Mouse (Mus musculus) bone marrow, adult 2 months (tissue): ENCODE measurements around the gene Vwf. TPM values are rescaled to one million over a fixed set of nuclear protein-coding genes. Genes with fewer than 3 reads are reported as not detected.

Source experiments
- H3K27ac ChIP-seq: fragments of 200-500 bp; 2 replicates; pipeline ENCODE4 v1.5.1; 2012; ENCODE audit warnings: low read depth, mild to moderate bottlenecking, control low read depth, inconsistent platforms, low read length; ENCODE audit not compliant: control insufficient read depth, poor library complexity, insufficient read depth
- H3K4me1 ChIP-seq: fragments of 200-500 bp; 2 replicates; pipeline ENCODE4 v1.6.1; 2011; ENCODE audit warnings: low read length; ENCODE audit not compliant: control insufficient read depth, insufficient read depth
- H3K4me3 ChIP-seq: fragments of 200-500 bp; replicated peaks from 2 replicates; pipeline ENCODE3; 2011; ENCODE audit warnings: mild to moderate bottlenecking, low read depth, low read length, control low read depth; ENCODE audit not compliant: control insufficient read depth
- CTCF ChIP-seq: fragments of 200-500 bp; IDR thresholded peaks from 2 replicates; pipeline ENCODE4 v1.5.1; 2011; ENCODE audit warnings: low read length, control low read depth; ENCODE audit not compliant: control insufficient read depth, insufficient read depth
- POLR2A ChIP-seq: fragments of 200-500 bp; IDR thresholded peaks from 2 replicates; pipeline ENCODE4 v1.6.1; 2011; ENCODE audit warnings: low read depth, mild to moderate bottlenecking, control low read depth, low read length, borderline replicate concordance; ENCODE audit not compliant: control insufficient read depth
- WGBS: fragments of 180-500 bp; shearing (Covaris S2); methylation state at CpG from one replicate; pipeline ENCODE4 v1.1.7; 2018; 5-methylcytosine and 5-hydroxymethylcytosine counted together
- polyA plus RNA-seq: library from polyadenylated mRNA; stranded (reverse); fragments of >200 nt; gene quantifications from 2 replicates; pipeline ENCODE4 v1.2.4, GENCODE M21; 2011; ENCODE audit warnings: low replicate concordance; ENCODE audit not compliant: missing spikeins, insufficient read depth, insufficient read length

Gene Vwf
- polyA plus RNA-seq, 1 experiment: 147 TPM

DNA sequence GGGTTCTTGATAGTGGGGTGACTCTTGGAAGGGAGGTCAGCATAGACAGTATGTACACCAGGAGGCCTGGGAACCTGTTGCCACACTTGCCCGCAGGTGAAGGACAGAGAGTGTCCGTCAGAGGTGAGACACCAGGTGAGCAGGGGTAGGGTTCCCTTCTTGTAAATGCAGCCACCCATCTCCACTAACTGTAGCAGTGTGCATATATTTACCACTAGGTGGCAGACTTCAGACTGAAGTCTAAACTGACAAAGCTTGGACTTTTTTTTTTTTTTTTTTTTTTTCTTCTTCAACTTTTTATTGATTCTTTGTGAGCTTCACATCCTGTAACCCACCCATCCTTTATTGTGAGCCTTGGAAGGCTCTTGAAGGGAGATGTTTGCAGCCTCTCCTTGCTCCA is 75.9 kb downstream of the Vwf start:
- Histone ChIP-seq H3K27ac (no peak overlapping the region), H3K4me1 (no peaks in the 10 kb centered on the region), H3K4me3 (no peak overlapping the region)
- TF ChIP-seq CTCF: no peak
- TF ChIP-seq POLR2A: no peak
- WGBS: 52% methylated on average over 2 of the region's 2 CpGs

DNA sequence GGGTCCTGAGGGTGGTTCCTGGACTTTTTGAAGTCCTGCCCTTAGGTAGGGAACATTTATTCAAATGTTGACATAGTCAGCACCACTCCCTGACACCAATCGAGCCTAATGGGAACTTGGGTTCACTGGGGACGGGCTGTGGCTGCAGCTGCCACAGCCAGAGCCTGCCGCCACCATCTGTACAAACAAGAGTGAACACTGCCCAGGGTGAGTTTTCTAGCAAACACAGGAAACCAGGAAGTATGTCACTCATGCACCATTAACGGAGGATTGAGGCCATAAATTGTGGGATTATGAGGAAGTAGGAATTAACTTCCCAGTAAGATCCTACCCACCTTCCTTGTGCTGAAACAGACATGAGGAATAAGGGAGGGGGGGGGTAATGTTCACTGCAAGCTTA is 93.9 kb downstream of the Vwf start:
- no peak overlapping the region for H3K4me3 ChIP-seq
- no peaks in the 10 kb centered on the region for H3K4me1 ChIP-seq
- no peak overlapping the region for H3K27ac ChIP-seq
- WGBS: 11% methylated on average over 4 of the region's 4 CpGs
- TF ChIP-seq CTCF (no peak), POLR2A (no peak)

- H3K4me1 ChIP-seq: no peaks in the 10 kb centered on the region
- TF ChIP-seq POLR2A: no peak
- no peak for TF ChIP-seq CTCF
- no peak overlapping the region for H3K4me3 ChIP-seq
- H3K27ac ChIP-seq: no peak overlapping the region
- WGBS: 81% methylated on average over 8 of the region's 8 CpGs
These were observed 94.6 kb downstream of the Vwf start for GRCm38 (mm10) chr6:125641146-125641545.

- 66% methylated on average over 12 of the region's 12 CpGs for WGBS
- no peak overlapping the region for H3K27ac ChIP-seq
- TF ChIP-seq POLR2A: no peak
- TF ChIP-seq CTCF: no peak
- H3K4me1 ChIP-seq: no peaks in the 10 kb centered on the region; the same call in 1 of the 2 replicates
- H3K4me3 ChIP-seq: no peak overlapping the region
These were observed 102.4 kb downstream of the Vwf start for GRCm38 (mm10) chr6:125648964-125649363.

- H3K4me1 ChIP-seq: no peaks in the 10 kb centered on the region; the same call in 1 of the 2 replicates
- no peak overlapping the region for H3K4me3 ChIP-seq
- 56% methylated on average over 3 of the region's 3 CpGs for WGBS
- no peak overlapping the region for H3K27ac ChIP-seq
- TF ChIP-seq POLR2A: no peak
- TF ChIP-seq CTCF: no peak
These were observed 104.8 kb downstream of the Vwf start for GRCm38 (mm10) chr6:125651335-125651734.

DNA sequence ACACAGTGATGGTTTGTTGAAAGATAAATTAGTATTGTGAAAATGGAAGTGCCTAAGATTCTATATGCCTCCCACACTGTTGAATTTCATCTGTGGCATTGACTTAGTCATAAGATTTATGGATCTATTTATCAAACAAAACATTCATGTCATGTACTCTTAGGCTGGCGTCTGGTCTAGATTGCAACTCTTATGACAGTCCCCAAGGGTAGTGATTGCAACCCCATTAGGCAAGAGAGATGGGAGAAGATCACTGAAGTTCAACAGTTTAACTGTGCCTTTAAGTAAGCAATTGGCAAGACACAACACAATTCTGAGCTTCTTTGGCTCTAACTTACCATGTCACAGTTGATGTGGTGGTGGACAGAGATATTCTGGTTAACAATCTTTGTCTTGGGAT is 106.8 kb downstream of the Vwf start:
- TF ChIP-seq POLR2A (no peak), CTCF (no peak)
- Histone ChIP-seq H3K27ac (no peak overlapping the region), H3K4me3 (no peak overlapping the region), H3K4me1 (no peaks in the 10 kb centered on the region; the same call in 1 of the 2 replicates)
- 82% methylated on average over 1 of the region's 1 CpGs for WGBS

DNA sequence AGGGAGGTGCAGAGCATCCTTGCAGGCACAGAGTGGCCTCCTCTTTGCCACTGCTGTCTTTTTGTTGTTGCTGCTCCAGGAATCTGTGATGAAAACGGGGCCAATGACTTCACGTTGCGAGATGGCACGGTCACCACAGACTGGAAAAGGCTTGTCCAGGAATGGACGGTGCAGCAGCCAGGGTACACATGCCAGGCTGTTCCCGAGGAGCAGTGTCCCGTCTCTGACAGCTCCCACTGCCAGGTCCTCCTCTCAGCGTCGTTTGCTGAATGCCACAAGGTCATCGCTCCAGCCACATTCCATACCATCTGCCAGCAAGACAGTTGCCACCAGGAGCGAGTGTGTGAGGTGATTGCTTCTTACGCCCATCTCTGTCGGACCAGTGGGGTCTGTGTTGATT is 110.3 kb downstream of the Vwf start:
- Histone ChIP-seq H3K27ac (no peak overlapping the region), H3K4me1 (no peaks in the 10 kb centered on the region), H3K4me3 (no peak overlapping the region)
- no peak for TF ChIP-seq POLR2A
- no peak for TF ChIP-seq CTCF
- WGBS: 87% methylated on average over 13 of the region's 13 CpGs

- Histone ChIP-seq H3K4me3 (no peak overlapping the region), H3K4me1 (no peaks in the 10 kb centered on the region), H3K27ac (no peak overlapping the region)
- WGBS: 79% methylated on average over 5 of the region's 5 CpGs
- TF ChIP-seq POLR2A (no peak), CTCF (no peak)
These were observed 111.4 kb downstream of the Vwf start for GRCm38 (mm10) chr6:125657966-125658365.

GRCm38 (mm10) chr6:125661106-125661877 is 114.7 kb downstream of the Vwf start:
- Histone ChIP-seq H3K4me1 (no peaks in the 10 kb centered on the region), H3K27ac (no peak overlapping the region), H3K4me3 (no peak overlapping the region)
- TF ChIP-seq POLR2A (no peak), CTCF (peak; percentile 84)
- WGBS: 49% methylated on average over 14 of the region's 14 CpGs

GRCm38 (mm10) chr6:125663906-125664305 is 117.3 kb downstream of the Vwf start:
- H3K4me1 ChIP-seq: no peaks in the 10 kb centered on the region
- H3K4me3 ChIP-seq: no peak overlapping the region
- no peak overlapping the region for H3K27ac ChIP-seq
- TF ChIP-seq POLR2A (no peak), CTCF (no peak)
- 56% methylated on average over 2 of the region's 2 CpGs for WGBS
